Mouse (Mus musculus): Measurements from ENCODE around the gene Prg3. TPM values are rescaled to one million over a fixed set of nuclear protein-coding genes. Genes with fewer than 3 reads are reported as not detected.

The Prg3 gene
- polyA plus RNA-seq, 1 experiment from 2014 or later: 0.31 TPM

DNA sequence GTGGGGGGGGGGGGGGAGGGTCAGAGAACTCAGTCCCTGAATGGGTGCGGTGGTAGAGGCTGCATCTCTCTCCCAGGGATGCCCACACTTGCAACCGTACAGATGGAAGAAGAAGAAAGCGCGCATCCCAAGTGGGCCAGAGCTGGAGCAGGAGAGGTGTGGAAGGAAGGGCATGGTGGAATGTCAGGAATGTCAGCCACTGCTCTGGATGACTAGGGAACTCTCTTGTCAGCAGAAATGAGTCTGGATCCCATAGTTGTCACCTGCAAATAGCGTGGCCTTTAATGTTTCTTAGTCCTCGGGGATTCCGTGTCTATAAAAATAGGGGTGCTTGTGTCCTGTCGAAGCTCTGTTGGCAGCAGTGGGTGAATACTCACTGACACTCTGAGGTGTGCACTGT, 14.6 kb downstream of the Prg3 start:
- no peaks in the 10 kb centered on the region for H3K27me3 ChIP-seq (ENCODE audit: insufficient read depth, poor library complexity, severe bottlenecking)
- 0 out of 2 replicates have a peak overlapping the region, but pooled peaks have one; percentile 24 for H3K27ac ChIP-seq
- H3K4me3 ChIP-seq: no peak overlapping the region
- DNase-seq (ENCODE audit: low spot score): no peak
- peaks cover 32% of the 10 kb centered on the region for H3K4me1 ChIP-seq
- no peaks in the 10 kb centered on the region for H3K9me3 ChIP-seq
- no peaks in the 10 kb centered on the region for H3K36me3 ChIP-seq
- WGBS: 34% methylated on average over 8 of the region's 8 CpGs

- no peaks in the 10 kb centered on the region for H3K27me3 ChIP-seq (ENCODE audit: insufficient read depth, poor library complexity, severe bottlenecking)
- no peak overlapping the region for H3K27ac ChIP-seq
- no peak overlapping the region for H3K4me3 ChIP-seq
- no peaks in the 10 kb centered on the region for H3K36me3 ChIP-seq
- no peak for DNase-seq (ENCODE audit: low spot score)
- H3K9me3 ChIP-seq: no peaks in the 10 kb centered on the region
- WGBS: 81% methylated on average over 4 of the region's 4 CpGs
- peaks cover 34% of the 10 kb centered on the region for H3K4me1 ChIP-seq
Observed at GRCm38 (mm10) chr2:85004341-85004740, 16.3 kb downstream of the Prg3 start.

DNA sequence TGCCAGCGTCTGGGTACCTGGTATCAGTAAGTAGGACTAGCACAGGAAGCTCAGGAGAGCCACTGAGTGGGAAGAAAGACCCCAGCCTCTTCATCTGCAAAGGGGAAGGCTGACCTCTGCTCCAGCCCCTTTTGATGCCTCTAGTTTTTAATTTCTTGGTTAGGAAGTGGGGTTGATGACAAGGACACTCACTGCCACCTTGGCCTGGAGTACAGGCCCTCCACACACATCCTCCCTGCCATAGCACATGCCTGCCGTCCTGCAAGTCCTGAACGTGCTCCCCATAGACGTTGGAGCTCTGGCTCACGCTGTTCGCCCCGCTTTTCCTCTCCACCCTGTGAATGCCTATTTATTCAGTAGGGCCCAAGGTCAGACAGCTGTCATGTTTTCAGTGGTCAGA, 18.6 kb downstream of the Prg3 start:
- no peak for DNase-seq (ENCODE audit: low spot score)
- Histone ChIP-seq H3K36me3 (no peaks in the 10 kb centered on the region), H3K27me3 (ENCODE audit: insufficient read depth, poor library complexity, severe bottlenecking) (no peaks in the 10 kb centered on the region), H3K9me3 (no peaks in the 10 kb centered on the region), H3K4me3 (no peak overlapping the region), H3K4me1 (peaks cover 50% of the 10 kb centered on the region), H3K27ac (0 out of 2 replicates have a peak overlapping the region, but pooled peaks have one; percentile 31)
- 57% methylated on average over 7 of the region's 7 CpGs for WGBS

- Histone ChIP-seq H3K4me3 (no peak overlapping the region), H3K36me3 (no peaks in the 10 kb centered on the region), H3K27me3 (ENCODE audit: insufficient read depth, poor library complexity, severe bottlenecking) (no peaks in the 10 kb centered on the region), H3K4me1 (peaks cover 52% of the 10 kb centered on the region), H3K9me3 (no peaks in the 10 kb centered on the region), H3K27ac (no peak overlapping the region)
- WGBS: 25% methylated on average over 4 of the region's 4 CpGs
- DNase-seq (ENCODE audit: low spot score): no peak
Observed at GRCm38 (mm10) chr2:85007729-85008128, 19.7 kb downstream of the Prg3 start.

GRCm38 (mm10) chr2:85009212-85009611, 21.2 kb downstream of the Prg3 start:
- Histone ChIP-seq H3K27me3 (ENCODE audit: insufficient read depth, poor library complexity, severe bottlenecking) (no peaks in the 10 kb centered on the region), H3K4me1 (peaks cover 48% of the 10 kb centered on the region), H3K27ac (peak overlapping the region; percentile 49; the same call in 1 of the 2 replicates), H3K9me3 (no peaks in the 10 kb centered on the region), H3K36me3 (no peaks in the 10 kb centered on the region), H3K4me3 (no peak overlapping the region)
- 65% methylated on average over 2 of the region's 2 CpGs for WGBS
- no peak for DNase-seq (ENCODE audit: low spot score)

GRCm38 (mm10) chr2:85011906-85012604, 24.0 kb downstream of the Prg3 start:
- peak overlapping the region; percentile 79 for H3K27ac ChIP-seq
- no peak overlapping the region for H3K4me3 ChIP-seq
- H3K4me1 ChIP-seq: peaks cover 55% of the 10 kb centered on the region
- H3K9me3 ChIP-seq: no peaks in the 10 kb centered on the region
- no peaks in the 10 kb centered on the region for H3K27me3 ChIP-seq (ENCODE audit: insufficient read depth, poor library complexity, severe bottlenecking)
- 35% methylated on average over 9 of the region's 9 CpGs for WGBS
- no peaks in the 10 kb centered on the region for H3K36me3 ChIP-seq
- DNase-seq (ENCODE audit: low spot score): peak; percentile 94

GRCm38 (mm10) chr2:85012679-85013078, 24.7 kb downstream of the Prg3 start:
- Histone ChIP-seq H3K4me3 (no peak overlapping the region), H3K36me3 (no peaks in the 10 kb centered on the region), H3K27me3 (ENCODE audit: insufficient read depth, poor library complexity, severe bottlenecking) (no peaks in the 10 kb centered on the region), H3K27ac (peak overlapping the region; percentile 79), H3K9me3 (no peaks in the 10 kb centered on the region), H3K4me1 (peaks cover 55% of the 10 kb centered on the region)
- no peak for DNase-seq (ENCODE audit: low spot score)
- WGBS: 61% methylated on average over 14 of the region's 14 CpGs

DNA sequence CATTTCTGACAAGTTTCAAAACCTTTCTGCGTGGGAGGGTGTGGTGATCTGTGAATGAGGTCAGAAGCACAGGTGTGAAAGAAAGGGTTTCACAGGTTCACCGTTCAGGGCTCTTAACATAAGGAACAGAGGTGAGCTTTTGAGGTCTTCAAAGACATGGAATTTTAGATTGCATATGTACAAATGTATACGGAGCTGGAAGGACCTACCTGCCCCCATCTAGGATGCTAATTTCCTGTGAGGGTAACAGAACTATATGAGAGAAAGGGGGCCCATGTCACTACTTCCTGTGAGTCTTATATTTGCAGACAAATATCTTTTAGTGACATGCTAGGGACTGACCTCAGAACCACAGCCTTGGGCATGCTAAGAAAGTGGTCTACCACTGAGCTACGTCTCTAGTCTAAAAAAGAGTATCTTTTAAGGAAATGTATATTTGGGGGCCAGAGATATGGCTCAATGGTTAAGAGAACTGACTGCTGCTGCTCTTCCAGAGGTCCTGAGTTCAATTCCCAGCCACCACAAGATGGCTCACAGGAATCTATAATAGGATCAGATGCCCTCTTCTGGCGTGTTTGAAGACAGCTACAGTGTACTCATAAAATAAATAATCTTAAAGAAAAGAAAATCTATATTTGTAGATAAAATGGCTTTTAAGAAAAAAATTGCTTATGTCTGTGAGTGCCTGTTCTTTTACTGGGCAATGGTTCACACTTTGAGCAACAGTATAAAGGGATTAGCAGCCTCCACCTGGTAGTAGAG, 26.0 kb downstream of the Prg3 start:
- H3K4me1 ChIP-seq: peaks cover 55% of the 10 kb centered on the region
- no peak overlapping the region for H3K4me3 ChIP-seq
- DNase-seq (ENCODE audit: low spot score): no peak
- H3K27ac ChIP-seq: peak overlapping the region; percentile 79; the same call in 1 of the 2 replicates
- no peaks in the 10 kb centered on the region for H3K36me3 ChIP-seq
- H3K9me3 ChIP-seq: no peaks in the 10 kb centered on the region
- 80% methylated on average over 5 of the region's 5 CpGs for WGBS
- H3K27me3 ChIP-seq (ENCODE audit: insufficient read depth, poor library complexity, severe bottlenecking): no peaks in the 10 kb centered on the region

DNA sequence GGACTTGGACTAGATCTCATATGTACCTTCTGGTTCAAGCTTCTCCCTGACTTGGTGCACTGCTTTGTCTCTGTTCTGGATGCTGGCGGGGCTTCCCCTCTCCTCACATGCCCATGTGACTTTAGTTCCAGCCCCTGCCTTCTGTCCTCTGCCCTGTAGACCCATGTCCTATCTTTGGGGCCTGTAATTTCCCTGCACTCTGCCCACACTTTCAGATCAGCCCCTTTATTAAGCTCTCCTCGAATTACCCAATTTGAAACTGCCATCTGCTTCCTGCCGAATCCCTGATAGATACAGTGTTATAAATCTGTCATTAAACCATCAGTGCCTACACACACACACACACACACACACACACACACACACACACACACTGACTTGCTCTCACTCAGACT, 26.6 kb downstream of the Prg3 start:
- Histone ChIP-seq H3K27ac (peak overlapping the region; percentile 69), H3K4me1 (peaks cover 51% of the 10 kb centered on the region), H3K27me3 (ENCODE audit: insufficient read depth, poor library complexity, severe bottlenecking) (no peaks in the 10 kb centered on the region), H3K9me3 (no peaks in the 10 kb centered on the region), H3K36me3 (no peaks in the 10 kb centered on the region), H3K4me3 (no peak overlapping the region)
- DNase-seq (ENCODE audit: low spot score): no peak
- WGBS: 52% methylated on average over 3 of the region's 3 CpGs

DNA sequence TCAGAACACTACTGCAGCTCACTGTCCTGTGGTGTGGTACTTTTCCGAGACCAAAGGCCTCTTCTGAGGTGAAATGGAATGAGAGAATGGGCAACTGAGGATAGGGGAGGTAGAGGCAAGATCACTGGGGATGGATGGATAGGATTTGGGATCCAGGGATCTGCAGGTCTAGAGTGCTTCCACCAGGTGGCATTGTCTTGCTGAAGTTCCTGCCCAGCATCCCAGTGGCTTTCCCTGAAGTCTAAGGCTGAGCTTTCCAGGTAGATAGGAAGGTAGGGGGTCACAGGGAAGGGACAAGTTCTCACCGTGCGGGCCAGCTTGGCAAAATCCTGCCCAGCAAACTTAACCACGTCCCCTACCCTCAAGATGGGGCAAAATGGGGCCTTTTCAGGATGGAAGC, 34.0 kb downstream of the Prg3 start:
- Histone ChIP-seq H3K4me3 (no peak overlapping the region), H3K27me3 (ENCODE audit: insufficient read depth, poor library complexity, severe bottlenecking) (no peaks in the 10 kb centered on the region), H3K9me3 (no peaks in the 10 kb centered on the region), H3K36me3 (no peaks in the 10 kb centered on the region), H3K27ac (no peak overlapping the region), H3K4me1 (no peaks in the 10 kb centered on the region)
- no peak for DNase-seq (ENCODE audit: low spot score)
- WGBS: 17% methylated on average over 4 of the region's 4 CpGs

DNA sequence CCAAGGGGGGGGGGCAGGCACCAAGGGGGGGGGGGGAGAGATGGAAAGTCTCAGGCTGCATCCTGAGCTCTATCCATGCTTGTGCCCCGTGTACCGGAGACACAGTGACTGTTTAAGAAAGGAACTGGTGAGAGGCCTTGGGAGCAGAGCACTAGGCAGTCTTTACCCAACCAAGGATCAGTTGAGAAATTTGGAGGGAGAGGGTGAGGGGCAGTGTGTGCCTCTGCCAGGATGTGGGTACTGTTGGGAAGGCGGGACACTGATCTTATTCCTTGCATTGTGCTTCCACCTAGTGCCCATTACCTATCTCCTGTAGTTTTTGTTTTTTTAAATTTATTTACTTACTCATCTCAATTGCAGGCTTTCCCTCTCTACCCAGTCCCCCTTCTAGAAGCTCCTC, 38.2 kb downstream of the Prg3 start:
- 78% methylated on average over 3 of the region's 3 CpGs for WGBS
- H3K4me3 ChIP-seq: no peak overlapping the region
- H3K9me3 ChIP-seq: no peaks in the 10 kb centered on the region
- H3K4me1 ChIP-seq: no peaks in the 10 kb centered on the region
- H3K36me3 ChIP-seq: no peaks in the 10 kb centered on the region
- DNase-seq (ENCODE audit: low spot score): no peak
- H3K27me3 ChIP-seq (ENCODE audit: insufficient read depth, poor library complexity, severe bottlenecking): no peaks in the 10 kb centered on the region
- H3K27ac ChIP-seq: no peak overlapping the region

DNA sequence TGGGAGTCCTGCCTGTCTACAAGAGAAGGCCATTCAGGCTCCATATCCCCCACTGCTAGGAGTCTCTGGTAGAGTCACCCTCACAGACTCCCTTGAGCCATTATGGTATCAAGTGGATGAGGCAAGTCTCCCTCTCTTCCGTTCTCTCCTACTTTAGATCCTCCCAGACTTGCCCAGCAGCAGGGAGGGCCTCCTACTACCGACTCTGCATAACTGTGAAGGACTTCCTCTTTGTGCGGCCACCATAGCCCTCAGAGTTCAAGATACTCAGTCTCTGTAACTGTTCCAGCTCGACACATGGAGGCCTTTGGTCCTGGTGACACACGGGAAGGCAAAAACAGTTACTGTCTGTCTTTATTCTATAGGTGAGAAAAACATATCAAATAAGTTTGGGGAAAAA, 39.3 kb downstream of the Prg3 start:
- WGBS: 61% methylated on average over 5 of the region's 5 CpGs
- no peaks in the 10 kb centered on the region for H3K9me3 ChIP-seq
- no peak overlapping the region for H3K27ac ChIP-seq
- no peaks in the 10 kb centered on the region for H3K36me3 ChIP-seq
- no peaks in the 10 kb centered on the region for H3K4me1 ChIP-seq
- H3K4me3 ChIP-seq: no peak overlapping the region
- no peaks in the 10 kb centered on the region for H3K27me3 ChIP-seq (ENCODE audit: insufficient read depth, poor library complexity, severe bottlenecking)
- DNase-seq (ENCODE audit: low spot score): no peak

GRCm38 (mm10) chr2:85029897-85030296, 41.9 kb downstream of the Prg3 start:
- Histone ChIP-seq H3K4me3 (no peak overlapping the region), H3K27me3 (ENCODE audit: insufficient read depth, poor library complexity, severe bottlenecking) (no peaks in the 10 kb centered on the region), H3K4me1 (no peaks in the 10 kb centered on the region), H3K36me3 (no peaks in the 10 kb centered on the region), H3K27ac (no peak overlapping the region), H3K9me3 (no peaks in the 10 kb centered on the region)
- WGBS: 73% methylated on average over 6 of the region's 6 CpGs
- no peak for DNase-seq (ENCODE audit: low spot score)
